Mouse (Mus musculus) E14TG2a.4 (cell line): Measurements from ENCODE around the gene Crybg1.

Experiments
- H3K27me3 ChIP-seq: 2 replicates; pipeline ENCODE4 v1.6.1; 2014; ENCODE audit warnings: low read length, control low read depth; ENCODE audit not compliant: insufficient read depth
- H3K36me3 ChIP-seq: 2 replicates; pipeline ENCODE4 v1.6.1; 2014; ENCODE audit warnings: low read length, control low read depth; ENCODE audit not compliant: insufficient read depth
- H3K4me1 ChIP-seq: replicated peaks from 2 replicates; pipeline ENCODE4 v1.6.1; 2014; ENCODE audit warnings: low read depth, low read length, control low read depth
- H3K4me3 ChIP-seq: replicated peaks from 2 replicates; pipeline ENCODE4 v1.5.1; 2014; ENCODE audit warnings: mild to moderate bottlenecking, low read length
- H3K9me3 ChIP-seq: 2 replicates; pipeline ENCODE4 v1.6.1; 2014; ENCODE audit warnings: low read length, control low read depth
- CTCF ChIP-seq: conservative IDR thresholded peaks from 2 replicates; pipeline ENCODE4 v1.5.1; 2014; ENCODE audit warnings: low read length
- NANOG ChIP-seq: IDR thresholded peaks from 2 replicates; pipeline ENCODE4 v1.6.1; 2014; ENCODE audit warnings: borderline replicate concordance, low read length, mixed read lengths
- POU5F1 ChIP-seq: IDR thresholded peaks from 2 replicates; pipeline ENCODE4 v1.6.1; 2014; ENCODE audit warnings: low read length, borderline replicate concordance

Crybg1 gene

GRCm38 (mm10) chr10:43916181-43916580, 232.5 kb downstream of the Crybg1 start:
- H3K9me3 ChIP-seq = no peaks in the 10 kb centered on the region
- H3K36me3 ChIP-seq = peaks cover 33% of the 10 kb centered on the region
- TF ChIP-seq CTCF (no peak), POU5F1 (no peak), NANOG (no peak)
- H3K27me3 ChIP-seq = no peaks in the 10 kb centered on the region
- no peak overlapping the region for H3K4me3 ChIP-seq
- H3K4me1 ChIP-seq = peaks cover 20% of the 10 kb centered on the region

- no peaks in the 10 kb centered on the region for H3K27me3 ChIP-seq
- H3K4me1 ChIP-seq = peaks cover 20% of the 10 kb centered on the region
- TF ChIP-seq POU5F1 = no peak
- no peak for TF ChIP-seq NANOG
- no peak for TF ChIP-seq CTCF
- H3K4me3 ChIP-seq = no peak overlapping the region
- H3K9me3 ChIP-seq = no peaks in the 10 kb centered on the region
- H3K36me3 ChIP-seq = peaks cover 38% of the 10 kb centered on the region
Observed at GRCm38 (mm10) chr10:43912236-43912635, 236.4 kb downstream of the Crybg1 start.

GRCm38 (mm10) chr10:43910873-43911142, 237.8 kb downstream of the Crybg1 start:
- peaks cover 38% of the 10 kb centered on the region for H3K36me3 ChIP-seq
- peaks cover 13% of the 10 kb centered on the region for H3K4me1 ChIP-seq
- H3K9me3 ChIP-seq = no peaks in the 10 kb centered on the region
- H3K27me3 ChIP-seq = no peaks in the 10 kb centered on the region
- TF ChIP-seq POU5F1 (no peak), NANOG (no peak), CTCF (no peak)
- H3K4me3 ChIP-seq = no peak overlapping the region

- H3K4me1 ChIP-seq = peaks cover 8% of the 10 kb centered on the region
- H3K36me3 ChIP-seq = peaks cover 35% of the 10 kb centered on the region
- no peaks in the 10 kb centered on the region for H3K27me3 ChIP-seq
- H3K9me3 ChIP-seq = no peaks in the 10 kb centered on the region
- TF ChIP-seq NANOG = no peak
- TF ChIP-seq POU5F1 = no peak
- TF ChIP-seq CTCF = no peak
- H3K4me3 ChIP-seq = no peak overlapping the region
Observed at GRCm38 (mm10) chr10:43910032-43910872, 238.4 kb downstream of the Crybg1 start.

- Histone ChIP-seq H3K4me3 (no peak overlapping the region), H3K9me3 (no peaks in the 10 kb centered on the region), H3K27me3 (no peaks in the 10 kb centered on the region), H3K4me1 (peaks cover 27% of the 10 kb centered on the region), H3K36me3 (peaks cover under 1% of the 10 kb centered on the region; the same call in 1 of the 2 replicates)
- no peak for TF ChIP-seq CTCF
- no peak for TF ChIP-seq NANOG
- TF ChIP-seq POU5F1 = no peak
Observed at GRCm38 (mm10) chr10:43904569-43904968, 244.1 kb downstream of the Crybg1 start.

- Histone ChIP-seq H3K4me3 (peak within 1 kb of the TSS; percentile 90), H3K4me1 (peaks cover 30% of the 10 kb centered on the region), H3K9me3 (no peaks in the 10 kb centered on the region), H3K27me3 (no peaks in the 10 kb centered on the region), H3K36me3 (peaks cover 18% of the 10 kb centered on the region)
- no peak for TF ChIP-seq POU5F1
- no peak for TF ChIP-seq CTCF
- TF ChIP-seq NANOG = no peak
Observed at GRCm38 (mm10) chr10:43901578-43902194, 247.0 kb downstream of the Crybg1 start, which contains the start of the genes Qrsl1 and Rtn4ip1. Qrsl1 (minus strand) TSS chr10:43901745. Rtn4ip1 (plus strand) TSS chr10:43901807.

- H3K4me3 ChIP-seq = peak overlapping the region; percentile 90
- no peaks in the 10 kb centered on the region for H3K9me3 ChIP-seq
- peaks cover 30% of the 10 kb centered on the region for H3K4me1 ChIP-seq
- peaks cover 25% of the 10 kb centered on the region for H3K36me3 ChIP-seq
- H3K27me3 ChIP-seq = no peaks in the 10 kb centered on the region
- TF ChIP-seq CTCF (no peak), POU5F1 (0 out of 2 replicates have a peak, but pooled peaks have one; percentile 30)
Observed at GRCm38 (mm10) chr10:43900883-43901570, 247.6 kb downstream of the Crybg1 start.
